Mouse (Mus musculus) MEL (cell line): Measurements from ENCODE around the gene Olfr1441.

Experiments used
- BHLHE40 ChIP-seq: IDR thresholded peaks from 2 replicates; pipeline ENCODE4 v1.6.1; 2012; ENCODE audit warnings: low read depth, mild to moderate bottlenecking, inconsistent platforms, low read length, improper control_type of control experiment, borderline replicate concordance
- CHD1 ChIP-seq: IDR thresholded peaks from 2 replicates; pipeline ENCODE4 v1.6.1; 2012; ENCODE audit warnings: low read depth, mild to moderate bottlenecking, inconsistent platforms, low read length, improper control_type of control experiment
- CTCF ChIP-seq, 3 experiments: IDR thresholded peaks in 2 of 3; conservative IDR thresholded peaks in 1 of 3; 2 replicates each; pipeline ENCODE4 v1.5.1; 2011 to 2012; ENCODE audit warnings: low read length in 3 of 3, low read depth in 2 of 3, mild to moderate bottlenecking in 2 of 3, improper control_type of control experiment in 1 of 3, inconsistent platforms in 1 of 3, mixed read lengths in 1 of 3, moderate library complexity in 1 of 3; ENCODE audit not compliant: control insufficient read depth in 1 of 3, insufficient read depth in 1 of 3, poor library complexity in 1 of 3, severe bottlenecking in 1 of 3
- GATA1 ChIP-seq: IDR thresholded peaks from 2 replicates; pipeline ENCODE4 v1.6.1; 2011; ENCODE audit warnings: low read depth, low read length, improper control_type of control experiment
- MAX ChIP-seq: IDR thresholded peaks from 2 replicates; pipeline ENCODE4 v1.6.1; 2011; ENCODE audit warnings: low read length, improper control_type of control experiment
- MXI1 ChIP-seq: IDR thresholded peaks from 2 replicates; pipeline ENCODE4 v1.6.1; 2011; ENCODE audit warnings: mild to moderate bottlenecking, low read depth, low read length, improper control_type of control experiment
- NELFE ChIP-seq: IDR thresholded peaks from 2 replicates; pipeline ENCODE4 v1.6.1; 2011; ENCODE audit warnings: low read depth, low read length, improper control_type of control experiment
- POLR2A ChIP-seq, 2 experiments: IDR thresholded peaks; 2 replicates each; pipeline ENCODE4 v1.6.1; 2011 to 2012; ENCODE audit warnings: low read length in 2 of 2, mild to moderate bottlenecking in 2 of 2, control low read depth in 1 of 2, improper control_type of control experiment in 1 of 2, low read depth in 1 of 2, moderate library complexity in 1 of 2; ENCODE audit not compliant: control insufficient read depth in 1 of 2, insufficient read depth in 1 of 2, poor library complexity in 1 of 2
- TBP ChIP-seq: IDR thresholded peaks from 2 replicates; pipeline ENCODE4 v1.8.0; 2011; ENCODE audit warnings: low read depth, low read length, improper control_type of control experiment
- ZNF384 ChIP-seq: IDR thresholded peaks from 2 replicates; pipeline ENCODE4 v1.6.1; 2012; ENCODE audit warnings: low read depth, mild to moderate bottlenecking, inconsistent platforms, low read length, improper control_type of control experiment

- TF ChIP-seq POLR2A (IDR thresholded peaks at IDR 0.05; ENCODE audit: control insufficient read depth in 1 of 2, insufficient read depth in 1 of 2, low read depth in 1 of 2, low read length in 2 of 2, poor library complexity in 1 of 2) (no peak), GATA1 (no peak), TBP (no peak), CTCF (IDR thresholded peaks at IDR 0.05 in 2 of 3, conservative IDR thresholded peaks at IDR 0.05 in 1 of 3; ENCODE audit: control insufficient read depth in 1 of 3, insufficient read depth in 1 of 3, low read depth in 2 of 3, low read length in 3 of 3, poor library complexity in 1 of 3, severe bottlenecking in 1 of 3) (no peak), CHD1 (no peak), MAX (no peak), NELFE (no peak), ZNF384 (no peak), BHLHE40 (no peak), MXI1 (no peak)
Measured at GRCm38 (mm10) chr19:12465530-12466144, 48.4 kb downstream of the Olfr1441 start.
